In genomic region chr13:54930123-54930522, GRCm38 (mm10) we compare ENCODE assay signal across 21 mouse cellular contexts. TPM values are rescaled to one million over a fixed set of nuclear protein-coding genes. Genes with fewer than 3 reads are reported as not detected.
DNase-seq lines count a peak whose midpoint lies in the region; ATAC-seq and TF ChIP-seq lines count a peak whose summit lies in the region.
"Had no signal": no experiment of that assay in that cellular context is flagged by ENCODE, and none has a peak within 500 bp of the region (broad histone marks: within the 10 kb centered on the region; RNA-seq: fewer than 3 reads in every experiment).

No protein-coding gene starts in this region.

- H3K4me3 ChIP-seq in forebrain, embryonic 14.5 days (ENCODE audit: low read depth, low read length): no peak overlapping the region
- no peak overlapping the region for H3K4me3 ChIP-seq in forebrain, embryonic 10.5 days
- no peak overlapping the region for H3K4me3 ChIP-seq in hindbrain, postnatal 0 days (ENCODE audit: low read length)
- H3K4me3 ChIP-seq in hindbrain, embryonic 12.5 days: no peak overlapping the region
- H3K4me3 ChIP-seq in forebrain, postnatal 0 days (ENCODE audit: low read depth, low read length): no peak overlapping the region
- H3K4me3 ChIP-seq: embryonic facial prominence, embryonic 13.5 days; heart, embryonic 12.5 days; hindbrain, embryonic 10.5 days had no signal

- no peak for TF ChIP-seq CTCF in hindbrain, postnatal 0 days (IDR thresholded peaks at IDR 0.05; ENCODE audit: low read depth)
- no peak for TF ChIP-seq CTCF in forebrain, postnatal 0 days (IDR thresholded peaks at IDR 0.05; ENCODE audit: low read depth)

- peak; percentile 63 for ATAC-seq in forebrain, embryonic 14.5 days
- peak; percentile 56 for ATAC-seq in hindbrain, postnatal 0 days
- no peak for ATAC-seq in hindbrain, embryonic 12.5 days (ENCODE audit: low FRiP score)
- ATAC-seq in forebrain, postnatal 0 days: peak; percentile 50
- ATAC-seq: activated CD4-positive, CD25-positive, alpha-beta regulatory T cell, adult 4 months; inflammation-experienced regulatory T-cells, adult 6 months; intestine, postnatal 0 days; Patski had no signal

- no peak overlapping the region for H3K4me2 ChIP-seq in forebrain, embryonic 14.5 days (ENCODE audit: low read length)
- H3K4me2 ChIP-seq in hindbrain, postnatal 0 days (ENCODE audit: low read depth, low read length): no peak overlapping the region
- H3K4me2 ChIP-seq in hindbrain, embryonic 12.5 days (replicated peaks): no peak overlapping the region
- H3K4me2 ChIP-seq in forebrain, postnatal 0 days (ENCODE audit: low read depth): no peak overlapping the region
- H3K4me2 ChIP-seq: embryonic facial prominence, embryonic 13.5 days; heart, embryonic 12.5 days had no signal

- no peaks in the 10 kb centered on the region for H3K9me3 ChIP-seq in forebrain, embryonic 14.5 days (replicated peaks; ENCODE audit: control insufficient read depth, low read length)
- no peaks in the 10 kb centered on the region for H3K9me3 ChIP-seq in forebrain, embryonic 10.5 days
- H3K9me3 ChIP-seq in hindbrain, postnatal 0 days (ENCODE audit: low read length): no peaks in the 10 kb centered on the region
- H3K9me3 ChIP-seq in hindbrain, embryonic 12.5 days (replicated peaks): no peaks in the 10 kb centered on the region
- no peaks in the 10 kb centered on the region for H3K9me3 ChIP-seq in forebrain, postnatal 0 days (ENCODE audit: low read length)
- H3K9me3 ChIP-seq: embryonic facial prominence, embryonic 13.5 days; heart, embryonic 12.5 days; hindbrain, embryonic 10.5 days had no signal

- peaks cover 16% of the 10 kb centered on the region for H3K4me1 ChIP-seq in forebrain, embryonic 14.5 days (ENCODE audit: control insufficient read depth, insufficient read depth, low read length)
- peaks cover 6% of the 10 kb centered on the region for H3K4me1 ChIP-seq in forebrain, embryonic 10.5 days
- peaks cover 5% of the 10 kb centered on the region; the same call in 1 of the 2 replicates for H3K4me1 ChIP-seq in hindbrain, postnatal 0 days (ENCODE audit: insufficient read depth, low read length)
- peaks cover 9% of the 10 kb centered on the region; the same call in 1 of the 2 replicates for H3K4me1 ChIP-seq in hindbrain, embryonic 12.5 days
- H3K4me1 ChIP-seq in forebrain, postnatal 0 days (ENCODE audit: insufficient read depth): peaks cover 20% of the 10 kb centered on the region; the same call in 1 of the 2 replicates
- H3K4me1 ChIP-seq: embryonic facial prominence, embryonic 13.5 days; heart, embryonic 12.5 days had no signal

- H3K36me3 ChIP-seq in forebrain, embryonic 14.5 days (ENCODE audit: control insufficient read depth, insufficient read depth, low read length): no peaks in the 10 kb centered on the region
- H3K36me3 ChIP-seq in forebrain, embryonic 10.5 days (replicated peaks): no peaks in the 10 kb centered on the region
- no peaks in the 10 kb centered on the region for H3K36me3 ChIP-seq in hindbrain, postnatal 0 days (ENCODE audit: insufficient read depth, low read length)
- no peaks in the 10 kb centered on the region for H3K36me3 ChIP-seq in hindbrain, embryonic 12.5 days
- no peaks in the 10 kb centered on the region for H3K36me3 ChIP-seq in forebrain, postnatal 0 days (ENCODE audit: insufficient read depth)
- H3K36me3 ChIP-seq: embryonic facial prominence, embryonic 13.5 days; heart, embryonic 12.5 days; hindbrain, embryonic 10.5 days had no signal

- no peak overlapping the region for H3K27ac ChIP-seq in forebrain, embryonic 14.5 days (ENCODE audit: low read depth, low read length)
- no peak overlapping the region for H3K27ac ChIP-seq in forebrain, embryonic 10.5 days
- H3K27ac ChIP-seq in hindbrain, postnatal 0 days: no peak overlapping the region
- no peak overlapping the region for H3K27ac ChIP-seq in hindbrain, embryonic 12.5 days
- H3K27ac ChIP-seq in forebrain, postnatal 0 days (ENCODE audit: low read depth, low read length): no peak overlapping the region
- H3K27ac ChIP-seq: embryonic facial prominence, embryonic 13.5 days; hindbrain, embryonic 10.5 days had no signal

- 31% methylated on average over 4 of the region's 4 CpGs for WGBS in forebrain, embryonic 14.5 days
- 36% methylated on average over 4 of the region's 4 CpGs for WGBS in forebrain, embryonic 10.5 days
- WGBS in hindbrain, postnatal 0 days: 24% methylated on average over 4 of the region's 4 CpGs
- WGBS in hindbrain, embryonic 12.5 days: 28% methylated on average over 4 of the region's 4 CpGs
- WGBS in forebrain, postnatal 0 days: 23% methylated on average over 4 of the region's 4 CpGs

- peak; percentile 62 for DNase-seq in forebrain, embryonic 14.5 days (ENCODE audit: low spot score)
- no peak for DNase-seq in forebrain, embryonic 10.5 days (ENCODE audit: extremely low spot score, low spot score)
- DNase-seq in hindbrain, postnatal 0 days (ENCODE audit: low spot score): peak; percentile 49
- peak; percentile 49 for DNase-seq in retina, embryonic 14.5 days (ENCODE audit: low spot score)
- no peak for DNase-seq in retina, postnatal 1 day
- peak; percentile 30 for DNase-seq in forebrain, postnatal 0 days
- DNase-seq in heart, adult 11 months: no peak
- DNase-seq: adrenal gland, postnatal 14 days; cerebellum, adult 18-20 months; cerebellum, adult 9-11 months; cerebellum, postnatal 36 days; gastrocnemius, postnatal 10 days had no signal

- H3K27me3 ChIP-seq in forebrain, embryonic 14.5 days (replicated peaks; ENCODE audit: control insufficient read depth, insufficient read depth, low read length): no peaks in the 10 kb centered on the region
- H3K27me3 ChIP-seq in forebrain, embryonic 10.5 days (ENCODE audit: poor library complexity, severe bottlenecking): peaks cover 14% of the 10 kb centered on the region; the same call in 1 of the 2 replicates
- no peaks in the 10 kb centered on the region for H3K27me3 ChIP-seq in hindbrain, postnatal 0 days (ENCODE audit: insufficient read depth, low read length)
- H3K27me3 ChIP-seq in hindbrain, embryonic 12.5 days: peaks cover 16% of the 10 kb centered on the region; the same call in 1 of the 2 replicates
- no peaks in the 10 kb centered on the region for H3K27me3 ChIP-seq in forebrain, postnatal 0 days (ENCODE audit: insufficient read depth, low read length)

- H3K9ac ChIP-seq in forebrain, embryonic 14.5 days (ENCODE audit: low read length): no peak overlapping the region
- H3K9ac ChIP-seq in hindbrain, postnatal 0 days (replicated peaks; ENCODE audit: low read length): no peak overlapping the region
- no peak overlapping the region for H3K9ac ChIP-seq in hindbrain, embryonic 12.5 days
- H3K9ac ChIP-seq in forebrain, postnatal 0 days: no peak overlapping the region
- H3K9ac ChIP-seq: embryonic facial prominence, embryonic 13.5 days; heart, embryonic 12.5 days had no signal

RNA-seq across cellular contexts. Expression of gene Unc5a, which starts 19.1 kb away (rescaled TPM):
- polyA plus RNA-seq in forebrain, embryonic 14.5 days (2014; fragmentation: Nextera tagmentation; extraction: Ambion mirVana): 12.3 and 16.2 TPM in 2 replicates
- polyA plus RNA-seq in forebrain, embryonic 10.5 days (2016; fragmentation: Nextera tagmentation; extraction: Ambion mirVana): 2.4 TPM in 2 replicates
- 49.9 and 53.0 TPM in 2 replicates for total RNA-seq in hindbrain, postnatal 0 days (2014; rRNA removed)
- polyA plus RNA-seq in hindbrain, postnatal 0 days (2015; fragmentation: Nextera tagmentation; extraction: Ambion mirVana): 10.5 and 11.7 TPM in 2 replicates
- polyA plus RNA-seq in hindbrain, embryonic 12.5 days (2016; fragmentation: Nextera tagmentation; extraction: Ambion mirVana): 5.8 and 6.1 TPM in 2 replicates
- total RNA-seq in forebrain, postnatal 0 days (2014; rRNA removed): 27.5 and 46.1 TPM in 2 replicates
- 19.8 and 22.5 TPM in 2 replicates for polyA plus RNA-seq in forebrain, postnatal 0 days (2015; fragmentation: Nextera tagmentation; extraction: Ambion mirVana)
- total RNA-seq: MEL had no signal
- polyA plus RNA-seq: Patski had no signal

Comparison
In these comparisons a context has a peak if more than half of its experiments do, and no peak if none do; other contexts are left out.
1. DNase-seq: peak in forebrain, embryonic 14.5 days (single experiment), hindbrain, postnatal 0 days (single experiment), retina, embryonic 14.5 days (single experiment) and forebrain, postnatal 0 days (single experiment); none in forebrain, embryonic 10.5 days (single experiment), retina, postnatal 1 day (single experiment) and heart, adult 11 months (single experiment).